In genomic region chr7:80844691-80845090, GRCm38 (mm10) we compare ENCODE assay signal across 24 mouse cellular contexts. TPM values are rescaled to one million over a fixed set of nuclear protein-coding genes. Genes with fewer than 3 reads are reported as not detected.
A peak's percentile ranks its signal among the peaks of the same experiment; 100 is the strongest.
DNase-seq lines count a peak whose midpoint lies in the region; ATAC-seq and TF ChIP-seq lines count a peak whose summit lies in the region.
"Had no signal": no experiment of that assay in that cellular context is flagged by ENCODE, and none has a peak within 500 bp of the region (broad histone marks: within the 10 kb centered on the region; RNA-seq: fewer than 3 reads in every experiment).

No protein-coding gene starts in this region.

- no peak overlapping the region for H3K9ac ChIP-seq in hindbrain, embryonic 14.5 days
- no peak overlapping the region for H3K9ac ChIP-seq in hindbrain, embryonic 13.5 days
- H3K9ac ChIP-seq in ES-Bruce4 (ENCODE audit: low read depth, poor library complexity, severe bottlenecking): no peak overlapping the region
- H3K9ac ChIP-seq in liver, embryonic 12.5 days: no peak overlapping the region
- H3K9ac ChIP-seq: embryonic facial prominence, embryonic 12.5 days; forebrain, embryonic 12.5 days had no signal

- no peak for TF ChIP-seq EP300 in ES-Bruce4 (IDR thresholded peaks at IDR 0.05; ENCODE audit: insufficient read depth, low read depth, low read length)

- no peaks in the 10 kb centered on the region for H3K36me3 ChIP-seq in hindbrain, embryonic 14.5 days (replicated peaks; ENCODE audit: control insufficient read depth, insufficient read depth)
- H3K36me3 ChIP-seq in hindbrain, embryonic 13.5 days: no peaks in the 10 kb centered on the region
- no peaks in the 10 kb centered on the region for H3K36me3 ChIP-seq in ES-Bruce4 (ENCODE audit: control insufficient read depth, insufficient read depth, low read length, poor library complexity, severe bottlenecking)
- no peaks in the 10 kb centered on the region for H3K36me3 ChIP-seq in liver, embryonic 12.5 days
- H3K36me3 ChIP-seq: embryonic facial prominence, embryonic 10.5 days; embryonic facial prominence, embryonic 12.5 days; forebrain, embryonic 10.5 days; forebrain, embryonic 12.5 days; G1E had no signal

- no peaks in the 10 kb centered on the region for H3K27me3 ChIP-seq in hindbrain, embryonic 14.5 days (ENCODE audit: control insufficient read depth, insufficient read depth, low read length)
- 0 out of 2 replicates have a peak, but pooled peaks cover 5% of the 10 kb centered on the region for H3K27me3 ChIP-seq in hindbrain, embryonic 13.5 days
- H3K27me3 ChIP-seq in ES-Bruce4 (ENCODE audit: control insufficient read depth, insufficient read depth, low read length, poor library complexity, severe bottlenecking): no peaks in the 10 kb centered on the region
- H3K27me3 ChIP-seq in liver, embryonic 12.5 days (replicated peaks): no peaks in the 10 kb centered on the region
- H3K27me3 ChIP-seq: embryonic facial prominence, embryonic 12.5 days; forebrain, embryonic 12.5 days; Patski had no signal

- no peak overlapping the region for H3K27ac ChIP-seq in hindbrain, embryonic 14.5 days
- H3K27ac ChIP-seq in hindbrain, embryonic 13.5 days: no peak overlapping the region
- H3K27ac ChIP-seq in ES-Bruce4 (ENCODE audit: insufficient read depth, low read length): peak overlapping the region; percentile 57; the same call in 1 of the 2 replicates
- H3K27ac ChIP-seq in liver, embryonic 12.5 days: no peak overlapping the region
- H3K27ac ChIP-seq: embryonic facial prominence, embryonic 10.5 days; embryonic facial prominence, embryonic 12.5 days; forebrain, embryonic 10.5 days; forebrain, embryonic 12.5 days had no signal

- no peak for TF ChIP-seq CTCF in ES-Bruce4 (IDR thresholded peaks at IDR 0.05; ENCODE audit: low read depth, low read length)

- no peak for ATAC-seq in hindbrain, embryonic 14.5 days (ENCODE audit: low FRiP score)
- no peak for ATAC-seq in hindbrain, embryonic 13.5 days (ENCODE audit: low FRiP score)
- no peak for ATAC-seq in liver, embryonic 12.5 days
- ATAC-seq: activated CD4-positive, CD25-positive, alpha-beta regulatory T cell, adult 4 months; forebrain, embryonic 14.5 days; forebrain, embryonic 16.5 days; Patski had no signal

- no peak overlapping the region for H3K4me2 ChIP-seq in hindbrain, embryonic 14.5 days (replicated peaks)
- H3K4me2 ChIP-seq in hindbrain, embryonic 13.5 days: no peak overlapping the region
- H3K4me2 ChIP-seq in liver, embryonic 12.5 days: no peak overlapping the region
- H3K4me2 ChIP-seq: embryonic facial prominence, embryonic 12.5 days; forebrain, embryonic 12.5 days had no signal

- no peak overlapping the region for H3K4me3 ChIP-seq in hindbrain, embryonic 14.5 days (replicated peaks; ENCODE audit: low read length)
- H3K4me3 ChIP-seq in hindbrain, embryonic 13.5 days: no peak overlapping the region
- H3K4me3 ChIP-seq in ES-Bruce4 (ENCODE audit: low read depth, low read length): no peak overlapping the region
- no peak overlapping the region for H3K4me3 ChIP-seq in liver, embryonic 12.5 days
- H3K4me3 ChIP-seq: embryonic facial prominence, embryonic 10.5 days; embryonic facial prominence, embryonic 12.5 days; erythroblast, embryonic 14.5 days; forebrain, embryonic 10.5 days; forebrain, embryonic 12.5 days had no signal

- H3K4me1 ChIP-seq in hindbrain, embryonic 14.5 days (replicated peaks; ENCODE audit: control insufficient read depth, insufficient read depth, low read length): no peaks in the 10 kb centered on the region
- no peaks in the 10 kb centered on the region for H3K4me1 ChIP-seq in hindbrain, embryonic 13.5 days (replicated peaks)
- H3K4me1 ChIP-seq in ES-Bruce4 (ENCODE audit: control insufficient read depth, insufficient read depth, low read length): peaks cover 4% of the 10 kb centered on the region
- H3K4me1 ChIP-seq in liver, embryonic 12.5 days: no peaks in the 10 kb centered on the region
- H3K4me1 ChIP-seq: embryonic facial prominence, embryonic 12.5 days; forebrain, embryonic 10.5 days; forebrain, embryonic 12.5 days had no signal

- no peak for TF ChIP-seq POLR2A in ES-Bruce4 (IDR thresholded peaks at IDR 0.05; ENCODE audit: insufficient read depth, low read length)

- DNase-seq in hindbrain, embryonic 14.5 days (ENCODE audit: low spot score): peak; percentile 17
- DNase-seq in R1 (ENCODE audit: low read depth, low spot score): peak; percentile 58
- DNase-seq in lung, postnatal 25 days (ENCODE audit: low spot score): no peak
- DNase-seq: adrenal gland, adult 8-10 months; adrenal gland, postnatal 14 days; adrenal gland, postnatal 36 days; cerebellum, adult 11-12 months; cerebellum, adult 2 months; cerebellum, adult 9-10 months; cerebellum, postnatal 10 days; cerebellum, postnatal 25 days had no signal

- 94% methylated on average over 12 of the region's 12 CpGs for WGBS in hindbrain, embryonic 14.5 days
- WGBS in hindbrain, embryonic 13.5 days: 96% methylated on average over 12 of the region's 12 CpGs
- WGBS in liver, embryonic 12.5 days (ENCODE audit: insufficient replicate concordance): 82% methylated on average over 12 of the region's 12 CpGs

- no peaks in the 10 kb centered on the region for H3K9me3 ChIP-seq in hindbrain, embryonic 14.5 days (ENCODE audit: control insufficient read depth, low read length)
- no peaks in the 10 kb centered on the region for H3K9me3 ChIP-seq in hindbrain, embryonic 13.5 days
- H3K9me3 ChIP-seq in ES-Bruce4 (replicated peaks; ENCODE audit: control insufficient read depth, insufficient read depth, low read length, poor library complexity, severe bottlenecking): no peaks in the 10 kb centered on the region
- no peaks in the 10 kb centered on the region for H3K9me3 ChIP-seq in liver, embryonic 12.5 days (replicated peaks)
- H3K9me3 ChIP-seq: embryonic facial prominence, embryonic 10.5 days; embryonic facial prominence, embryonic 12.5 days; forebrain, embryonic 10.5 days; forebrain, embryonic 12.5 days; G1E had no signal

RNA-seq across cellular contexts. Expression of gene Zscan2, which starts 16.0 kb away (rescaled TPM):
- polyA plus RNA-seq in hindbrain, embryonic 14.5 days (2014; fragmentation: Nextera tagmentation; extraction: Ambion mirVana): 4.1 and 4.4 TPM in 2 replicates
- 5.3 and 5.8 TPM in 2 replicates for polyA plus RNA-seq in hindbrain, embryonic 13.5 days (2015; fragmentation: Nextera tagmentation; extraction: Ambion mirVana)
- 4.5 and 4.9 TPM in 2 replicates for polyA plus RNA-seq in ES-Bruce4 (2011; ENCODE audit: insufficient read depth, insufficient read length, low read depth, missing spikeins)
- polyA plus RNA-seq in liver, embryonic 12.5 days (2016; fragmentation: Nextera tagmentation; extraction: Ambion mirVana): 0.23 and 0.58 TPM in 2 replicates

RNA-seq across cellular contexts. Expression of gene Iqgap1, which starts 18.9 kb away (rescaled TPM):
- polyA plus RNA-seq in hindbrain, embryonic 14.5 days (2014; fragmentation: Nextera tagmentation; extraction: Ambion mirVana): 19.6 and 24.7 TPM in 2 replicates
- 21.1 and 23.6 TPM in 2 replicates for polyA plus RNA-seq in hindbrain, embryonic 13.5 days (2015; fragmentation: Nextera tagmentation; extraction: Ambion mirVana)
- 215 and 222 TPM in 2 replicates for polyA plus RNA-seq in ES-Bruce4 (2011; ENCODE audit: insufficient read depth, insufficient read length, low read depth, missing spikeins)
- 19.4 and 19.9 TPM in 2 replicates for polyA plus RNA-seq in liver, embryonic 12.5 days (2016; fragmentation: Nextera tagmentation; extraction: Ambion mirVana)

RNA-seq across cellular contexts. Expression of gene Wdr73, which starts 56.4 kb away (rescaled TPM):
- polyA plus RNA-seq in hindbrain, embryonic 14.5 days (2014; fragmentation: Nextera tagmentation; extraction: Ambion mirVana): 31.7 and 32.3 TPM in 2 replicates
- polyA plus RNA-seq in hindbrain, embryonic 13.5 days (2015; fragmentation: Nextera tagmentation; extraction: Ambion mirVana): 36.5 and 41.5 TPM in 2 replicates
- polyA plus RNA-seq in ES-Bruce4 (2011; ENCODE audit: insufficient read depth, insufficient read length, low read depth, missing spikeins): 35.9 and 39.3 TPM in 2 replicates
- 29.1 and 30.3 TPM in 2 replicates for polyA plus RNA-seq in liver, embryonic 12.5 days (2016; fragmentation: Nextera tagmentation; extraction: Ambion mirVana)
